Mouse (Mus musculus) hindbrain, embryonic 16.5 days (tissue): Measurements from ENCODE around the gene Adam1a. TPM values are rescaled to one million over a fixed set of nuclear protein-coding genes. Genes with fewer than 3 reads are reported as not detected.

Experiments used
- ATAC-seq: fragments of 200-750 bp; cut with Nextera tagmentation; 2 replicates; pipeline ENCODE4 v1.8.0; 2017; ENCODE audit warnings: moderate TSS enrichment, moderate library complexity
- H3K27ac ChIP-seq: fragments of 300-500 bp; sonication (generic); 2 replicates; pipeline ENCODE4 v1.5.1; 2014; ENCODE audit warnings: low read depth, mild to moderate bottlenecking, control low read depth, low read length, moderate library complexity
- H3K27me3 ChIP-seq: fragments of 300-500 bp; sonication (generic); replicated peaks from 2 replicates; pipeline ENCODE4 v1.6.1; 2014; ENCODE audit warnings: low read length; ENCODE audit not compliant: control insufficient read depth, insufficient read depth
- H3K36me3 ChIP-seq: fragments of 300-500 bp; sonication (generic); 2 replicates; pipeline ENCODE4 v1.6.1; 2014; ENCODE audit warnings: mild to moderate bottlenecking, low read length, moderate library complexity, mixed read lengths; ENCODE audit not compliant: control insufficient read depth, insufficient read depth
- H3K4me1 ChIP-seq: fragments of 300-500 bp; sonication (generic); 2 replicates; pipeline ENCODE4 v1.6.1; 2014; ENCODE audit warnings: low read depth, low read length; ENCODE audit not compliant: control insufficient read depth, insufficient read depth
- H3K4me2 ChIP-seq: fragments of 300-500 bp; sonication (generic); 2 replicates; pipeline ENCODE4 v1.6.1; 2014; ENCODE audit warnings: mild to moderate bottlenecking, low read length, control low read depth, moderate library complexity
- H3K4me3 ChIP-seq: fragments of 300-500 bp; sonication (generic); 2 replicates; pipeline ENCODE4 v1.5.1; 2014; ENCODE audit warnings: mild to moderate bottlenecking, low read length, control low read depth, moderate library complexity
- H3K9ac ChIP-seq: fragments of 300-500 bp; sonication (generic); 2 replicates; pipeline ENCODE4 v1.6.1; 2014; ENCODE audit warnings: low read depth, mild to moderate bottlenecking, control low read depth, low read length, moderate library complexity
- H3K9me3 ChIP-seq: fragments of 300-500 bp; sonication (generic); 2 replicates; pipeline ENCODE4 v1.6.1; 2014; ENCODE audit warnings: mild to moderate bottlenecking, low read length, moderate library complexity; ENCODE audit not compliant: control insufficient read depth
- WGBS: fragments of 180-500 bp; shearing (Covaris S2); extraction: QIAGEN DNeasy Blood & Tissue Kit; methylation state at CpG from one replicate; pipeline ENCODE4 v1.1.7; 2014; 5-methylcytosine and 5-hydroxymethylcytosine counted together
- polyA plus RNA-seq: library from polyadenylated mRNA; unstranded; fragments of >200 nt; fragmentation: Nextera tagmentation; extraction: Ambion mirVana; gene quantifications from 2 replicates; pipeline ENCODE4 v1.2.1, GENCODE M21; 2015

Adam1a gene
- polyA plus RNA-seq, 1 experiment from 2014 or later: 3.1 TPM

- no peak for ATAC-seq
- 86% methylated on average over 7 of the region's 7 CpGs for WGBS
- H3K27me3 ChIP-seq: no peaks in the 10 kb centered on the region
- peaks cover 21% of the 10 kb centered on the region for H3K4me1 ChIP-seq
- no peak overlapping the region for H3K4me3 ChIP-seq
- no peak overlapping the region for H3K9ac ChIP-seq
- H3K27ac ChIP-seq: no peak overlapping the region
- H3K36me3 ChIP-seq: peaks cover 5% of the 10 kb centered on the region
- no peaks in the 10 kb centered on the region for H3K9me3 ChIP-seq
- no peak overlapping the region for H3K4me2 ChIP-seq
Observed at GRCm38 (mm10) chr5:121541235-121541634, 4.0 kb downstream of the Adam1a start.

GRCm38 (mm10) chr5:121540066-121540465 is 5.2 kb downstream of the Adam1a start:
- ATAC-seq: no peak
- H3K9ac ChIP-seq: no peak overlapping the region
- H3K4me1 ChIP-seq: peaks cover 21% of the 10 kb centered on the region
- no peak overlapping the region for H3K27ac ChIP-seq
- H3K27me3 ChIP-seq: no peaks in the 10 kb centered on the region
- 95% methylated on average over 5 of the region's 5 CpGs for WGBS
- no peaks in the 10 kb centered on the region for H3K9me3 ChIP-seq
- H3K36me3 ChIP-seq: peaks cover 14% of the 10 kb centered on the region
- no peak overlapping the region for H3K4me2 ChIP-seq
- no peak overlapping the region for H3K4me3 ChIP-seq

GRCm38 (mm10) chr5:121537588-121537987 is 7.7 kb downstream of the Adam1a start:
- Histone ChIP-seq H3K27me3 (no peaks in the 10 kb centered on the region), H3K36me3 (peaks cover 28% of the 10 kb centered on the region), H3K9me3 (no peaks in the 10 kb centered on the region), H3K4me3 (no peak overlapping the region), H3K4me2 (no peak overlapping the region), H3K4me1 (peaks cover 3% of the 10 kb centered on the region), H3K27ac (no peak overlapping the region), H3K9ac (no peak overlapping the region)
- no peak for ATAC-seq
- 70% methylated on average over 2 of the region's 2 CpGs for WGBS

- H3K36me3 ChIP-seq: peaks cover 31% of the 10 kb centered on the region
- no peak for ATAC-seq
Observed at GRCm38 (mm10) chr5:121536921-121537555, 8.2 kb downstream of the Adam1a start.

GRCm38 (mm10) chr5:121535116-121535515 is 10.2 kb downstream of the Adam1a start:
- 90% methylated on average over 3 of the region's 3 CpGs for WGBS
- Histone ChIP-seq H3K9me3 (no peaks in the 10 kb centered on the region), H3K9ac (no peak overlapping the region), H3K27ac (no peak overlapping the region), H3K27me3 (no peaks in the 10 kb centered on the region), H3K4me1 (no peaks in the 10 kb centered on the region), H3K4me2 (no peak overlapping the region), H3K4me3 (no peak overlapping the region), H3K36me3 (peaks cover 41% of the 10 kb centered on the region)
- no peak for ATAC-seq

More at GRCm38 (mm10) chr5:121536921-121537555, 8.2 kb downstream of the Adam1a start:
- Histone ChIP-seq H3K4me3 (no peak overlapping the region), H3K9ac (no peak overlapping the region), H3K9me3 (no peaks in the 10 kb centered on the region), H3K4me2 (no peak overlapping the region), H3K27me3 (no peaks in the 10 kb centered on the region), H3K27ac (no peak overlapping the region), H3K4me1 (no peaks in the 10 kb centered on the region)
- WGBS: 57% methylated on average over 7 of the region's 7 CpGs

- no peaks in the 10 kb centered on the region for H3K27me3 ChIP-seq
- no peak overlapping the region for H3K9ac ChIP-seq
- WGBS: 94% methylated on average over 5 of the region's 5 CpGs
- H3K9me3 ChIP-seq: no peaks in the 10 kb centered on the region
- H3K27ac ChIP-seq: no peak overlapping the region
- peaks cover 41% of the 10 kb centered on the region for H3K36me3 ChIP-seq
- H3K4me3 ChIP-seq: no peak overlapping the region
- ATAC-seq: no peak
- H3K4me1 ChIP-seq: no peaks in the 10 kb centered on the region
- no peak overlapping the region for H3K4me2 ChIP-seq
Observed at GRCm38 (mm10) chr5:121534521-121534920, 10.8 kb downstream of the Adam1a start.

GRCm38 (mm10) chr5:121526961-121527360 is 18.3 kb downstream of the Adam1a start:
- 70% methylated on average over 8 of the region's 8 CpGs for WGBS

GRCm38 (mm10) chr5:121526526-121526925 is 18.8 kb downstream of the Adam1a start:
- WGBS: 88% methylated on average over 7 of the region's 7 CpGs
- Histone ChIP-seq H3K27ac (no peak overlapping the region), H3K36me3 (peaks cover 42% of the 10 kb centered on the region), H3K4me3 (no peak overlapping the region), H3K27me3 (no peaks in the 10 kb centered on the region), H3K9ac (no peak overlapping the region), H3K4me1 (no peaks in the 10 kb centered on the region), H3K9me3 (no peaks in the 10 kb centered on the region), H3K4me2 (no peak overlapping the region)
- no peak for ATAC-seq

More at GRCm38 (mm10) chr5:121526961-121527360, 18.3 kb downstream of the Adam1a start:
- H3K9ac ChIP-seq: no peak overlapping the region
- H3K27ac ChIP-seq: no peak overlapping the region
- H3K4me3 ChIP-seq: no peak overlapping the region
- no peaks in the 10 kb centered on the region for H3K4me1 ChIP-seq
- H3K9me3 ChIP-seq: no peaks in the 10 kb centered on the region
- no peak for ATAC-seq
- H3K4me2 ChIP-seq: no peak overlapping the region
- no peaks in the 10 kb centered on the region for H3K27me3 ChIP-seq
- peaks cover 42% of the 10 kb centered on the region for H3K36me3 ChIP-seq

- no peaks in the 10 kb centered on the region for H3K4me1 ChIP-seq
- H3K4me3 ChIP-seq: no peak overlapping the region
- 92% methylated on average over 14 of the region's 14 CpGs for WGBS
- no peak for ATAC-seq
- no peak overlapping the region for H3K4me2 ChIP-seq
- no peak overlapping the region for H3K27ac ChIP-seq
- no peaks in the 10 kb centered on the region for H3K9me3 ChIP-seq
- no peaks in the 10 kb centered on the region for H3K27me3 ChIP-seq
- no peak overlapping the region for H3K9ac ChIP-seq
- H3K36me3 ChIP-seq: peaks cover 42% of the 10 kb centered on the region
Observed at GRCm38 (mm10) chr5:121525774-121526450, 19.4 kb downstream of the Adam1a start.
